Mouse (Mus musculus): Measurements from ENCODE around the gene Gsta4.

DNA sequence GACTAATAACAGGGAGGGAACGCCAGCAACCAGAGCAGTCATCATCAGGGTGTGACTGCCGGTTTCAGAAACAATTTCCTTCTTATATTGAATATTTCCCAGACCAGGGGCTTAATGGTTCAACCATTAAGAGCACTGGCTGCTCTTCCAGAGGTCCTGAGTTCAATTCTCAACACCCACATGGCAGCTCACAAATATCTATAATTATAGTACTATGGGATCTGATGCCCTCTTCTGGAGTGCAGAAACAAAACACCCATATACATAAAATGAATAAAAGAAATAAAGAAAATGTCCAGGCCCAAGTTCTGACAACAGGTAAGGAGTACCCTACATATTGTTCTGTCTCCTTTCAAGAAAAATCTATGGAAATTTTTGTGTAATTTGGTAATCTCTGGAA is 3.5 kb upstream of the Gsta4 start:
- no peak for TF ChIP-seq CTCF (IDR thresholded peaks at IDR 0.05; ENCODE audit: borderline replicate concordance, insufficient read depth, low read depth, low read length)
- TF ChIP-seq POLR2A (IDR thresholded peaks at IDR 0.05; ENCODE audit: borderline replicate concordance, insufficient read depth, low read length): no peak
